Mouse (Mus musculus) small intestine, adult 2 months (tissue): ENCODE measurements around the gene Nmnat2.

ENCODE experiments used
- CTCF ChIP-seq: fragments of 200-500 bp; IDR thresholded peaks from 2 replicates; pipeline ENCODE4 v1.5.1; 2012; ENCODE audit warnings: low read depth, mild to moderate bottlenecking, control low read depth, inconsistent platforms, low read length, moderate library complexity, mixed read lengths; ENCODE audit not compliant: insufficient replicate concordance, insufficient read length; ENCODE audit errors: extremely low read depth
- POLR2A ChIP-seq: fragments of 200-500 bp; IDR thresholded peaks from 2 replicates; pipeline ENCODE4 v1.6.1; 2012; ENCODE audit warnings: low read depth, mild to moderate bottlenecking, control low read depth, inconsistent platforms, low read length, moderate library complexity

- TF ChIP-seq CTCF (no peak), POLR2A (no peak)
Measured at GRCm38 (mm10) chr1:153120544-153120943, 165.8 kb downstream of the Nmnat2 start.
